Mouse (Mus musculus) T-helper 2 cell (primary cell): ENCODE data around the gene Gpx3.

Source experiments
- in situ Hi-C: fragments of 300-600 bp; cut with MboI, MseI; formaldehyde crosslinking; loops from one replicate; pipeline ENCODE4 v1.15.1; 2025; ENCODE audit warnings: high pct_unique_total_duplicates

Gpx3 gene

GRCm38 (mm10) chr11:54911671-54912502 is 9.6 kb downstream of the Gpx3 start:
- in situ Hi-C loops: no loop called here

GRCm38 (mm10) chr11:54912503-54913316 is 10.5 kb downstream of the Gpx3 start:
- in situ Hi-C loops: no loop called here

GRCm38 (mm10) chr11:54913841-54914240 is 11.6 kb downstream of the Gpx3 start:
- in situ Hi-C loops: no loop called here

- in situ Hi-C loops: no loop called here
Measured at GRCm38 (mm10) chr11:54917461-54917860, 15.2 kb downstream of the Gpx3 start.

GRCm38 (mm10) chr11:54918273-54918672 is 16.0 kb downstream of the Gpx3 start:
- in situ Hi-C loops: no loop called here

- in situ Hi-C loops: no loop called here
Measured at GRCm38 (mm10) chr11:54920127-54920972, 18.1 kb downstream of the Gpx3 start.

GRCm38 (mm10) chr11:54920973-54921580 is 18.8 kb downstream of the Gpx3 start:
- in situ Hi-C loops: no loop called here

GRCm38 (mm10) chr11:54921798-54922197 is 19.5 kb downstream of the Gpx3 start:
- in situ Hi-C loops: no loop called here

- in situ Hi-C loops: no loop called here
Measured at GRCm38 (mm10) chr11:54922488-54922887, 20.2 kb downstream of the Gpx3 start.

- in situ Hi-C loops: no loop called here
Measured at GRCm38 (mm10) chr11:54924145-54924544, 21.9 kb downstream of the Gpx3 start.

- in situ Hi-C loops: no loop called here
Measured at GRCm38 (mm10) chr11:54927346-54928140, 25.3 kb downstream of the Gpx3 start.

GRCm38 (mm10) chr11:54928219-54928618 is 26.0 kb downstream of the Gpx3 start:
- in situ Hi-C loops: no loop called here

GRCm38 (mm10) chr11:54928886-54929285 is 26.6 kb downstream of the Gpx3 start:
- in situ Hi-C loops: no loop called here

- in situ Hi-C loops: no loop called here
Measured at GRCm38 (mm10) chr11:54929290-54929689, 27.0 kb downstream of the Gpx3 start.

- in situ Hi-C loops: loop anchor here (5.0 kb wide), 2 partner anchors 53 to 113 kb away; no protein-coding TSS in a partner anchor
Measured at GRCm38 (mm10) chr11:54929744-54930143, 27.5 kb downstream of the Gpx3 start.

GRCm38 (mm10) chr11:54930318-54930979 is 28.2 kb downstream of the Gpx3 start:
- in situ Hi-C loops: loop anchor here (5.0 kb wide), 2 partner anchors 52 to 112 kb away; no protein-coding TSS in a partner anchor

GRCm38 (mm10) chr11:54931405-54932093 is 29.3 kb downstream of the Gpx3 start:
- in situ Hi-C loops: loop anchor here (5.0 kb wide), 2 partner anchors 51 to 111 kb away; no protein-coding TSS in a partner anchor

GRCm38 (mm10) chr11:54932540-54932939 is 30.3 kb downstream of the Gpx3 start:
- in situ Hi-C loops: loop anchor here (5.0 kb wide), 2 partner anchors 50 to 110 kb away; no protein-coding TSS in a partner anchor

GRCm38 (mm10) chr11:54934198-54934597 is 31.9 kb downstream of the Gpx3 start:
- in situ Hi-C loops: loop anchor here (5.0 kb wide), 2 partner anchors 48 to 108 kb away; no protein-coding TSS in a partner anchor
